Mouse (Mus musculus) MEL (cell line): ENCODE data around the gene Rps6kc1.

ENCODE experiments used
- EP300 ChIP-seq, 2 experiments: IDR thresholded peaks; 2 replicates each; pipeline ENCODE4 v1.6.1; 2011; ENCODE audit warnings: improper control_type of control experiment in 2 of 2, low read length in 2 of 2, low read depth in 1 of 2, mild to moderate bottlenecking in 1 of 2
- RAD21 ChIP-seq: IDR thresholded peaks from 2 replicates; pipeline ENCODE4 v1.6.1; 2011; ENCODE audit warnings: mild to moderate bottlenecking, low read depth, low read length, improper control_type of control experiment
- USF1 ChIP-seq: IDR thresholded peaks from 2 replicates; pipeline ENCODE4 v1.6.1; 2014; ENCODE audit warnings: low read depth, mild to moderate bottlenecking, inconsistent platforms, low read length, improper control_type of control experiment, moderate library complexity

- no peak for TF ChIP-seq EP300 (IDR thresholded peaks at IDR 0.05; ENCODE audit: low read depth in 1 of 2, low read length in 2 of 2)
- TF ChIP-seq RAD21, result no peak
- TF ChIP-seq USF1, result no peak
These were observed 214.0 kb downstream of the Rps6kc1 start for GRCm38 (mm10) chr1:190697576-190697975.
